Mouse (Mus musculus): Measurements from ENCODE around the gene Schip1.

Schip1 gene

DNA sequence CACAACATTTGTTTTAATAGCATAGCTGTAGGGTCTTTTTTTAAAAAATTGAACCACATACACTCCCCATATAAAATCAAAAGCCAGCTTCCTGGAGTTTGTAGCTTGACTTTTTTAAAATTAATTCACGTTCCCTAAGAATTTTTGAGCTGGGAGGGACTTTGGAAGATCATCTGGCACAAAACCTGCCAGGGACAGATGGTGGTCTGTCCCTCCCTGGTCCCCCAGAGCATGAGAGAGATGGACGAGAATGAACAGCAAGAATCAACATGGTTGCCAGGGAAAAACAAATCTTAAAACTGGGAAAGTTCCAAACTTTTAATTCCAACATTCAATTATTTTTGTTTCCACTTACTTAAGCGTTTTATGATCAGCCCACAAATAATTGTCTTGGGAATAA is 334.1 kb downstream of the Schip1 start:
- DNase-seq, result no peak

DNA sequence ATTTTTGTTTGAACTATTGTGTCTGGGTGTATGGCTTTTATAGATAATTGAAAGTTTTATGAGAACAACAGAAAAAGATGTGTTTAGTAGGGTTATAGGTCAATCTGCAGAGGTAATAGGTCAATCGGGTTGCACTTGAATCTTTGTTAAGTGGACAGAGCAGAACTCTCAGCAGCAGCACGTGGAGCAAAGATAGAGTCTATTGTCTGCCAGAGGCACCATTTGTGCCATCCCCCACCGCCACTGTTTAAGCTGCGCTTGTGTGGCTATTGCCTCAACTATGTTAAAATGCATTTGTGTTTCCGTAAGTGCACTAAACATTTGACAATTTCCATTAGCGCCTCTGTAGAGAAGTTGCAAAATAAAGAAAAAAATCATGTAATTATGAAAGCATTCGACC is 335.5 kb downstream of the Schip1 start:
- DNase-seq, result no peak

DNA sequence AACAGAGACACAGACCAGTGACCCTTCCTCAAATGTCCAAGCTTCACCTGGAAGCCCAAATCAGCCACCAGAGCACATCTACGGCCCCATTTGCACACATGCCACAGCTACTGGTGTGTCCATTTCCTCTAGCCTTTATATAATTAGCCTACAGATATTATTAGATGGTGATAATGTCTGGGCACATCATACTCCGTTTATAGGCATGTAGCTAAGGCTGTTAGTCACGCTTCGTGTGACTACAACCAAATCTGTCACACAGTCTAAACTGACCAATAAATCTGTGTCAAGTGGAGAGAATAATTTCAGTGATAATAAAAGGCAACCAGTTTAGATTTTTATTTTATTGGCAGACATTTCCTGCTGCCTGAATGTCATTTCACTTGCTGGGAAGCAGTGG is 338.7 kb downstream of the Schip1 start:
- DNase-seq, result no peak

DNA sequence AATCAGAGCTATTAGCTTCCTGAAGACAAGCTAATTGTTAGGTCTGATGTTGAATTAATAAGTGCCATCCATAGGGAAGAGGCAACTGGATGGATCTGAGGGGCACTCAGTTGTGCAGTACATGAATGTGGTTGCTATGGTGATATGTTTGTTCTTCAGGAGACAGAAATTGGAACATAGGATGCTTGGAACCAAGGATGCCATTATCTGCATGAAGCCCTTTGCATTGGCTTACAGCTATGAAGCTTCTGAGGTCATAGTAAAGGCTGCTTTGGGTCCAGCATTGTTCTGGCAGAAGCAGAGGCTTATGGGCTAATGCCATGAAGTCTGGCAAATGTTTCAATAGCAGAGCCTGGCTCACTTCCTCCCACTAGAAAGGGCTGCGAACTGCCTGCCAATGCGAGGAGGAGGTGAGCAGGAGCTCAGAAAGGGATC is 339.2 kb downstream of the Schip1 start:
- peak; percentile 12 for DNase-seq

DNA sequence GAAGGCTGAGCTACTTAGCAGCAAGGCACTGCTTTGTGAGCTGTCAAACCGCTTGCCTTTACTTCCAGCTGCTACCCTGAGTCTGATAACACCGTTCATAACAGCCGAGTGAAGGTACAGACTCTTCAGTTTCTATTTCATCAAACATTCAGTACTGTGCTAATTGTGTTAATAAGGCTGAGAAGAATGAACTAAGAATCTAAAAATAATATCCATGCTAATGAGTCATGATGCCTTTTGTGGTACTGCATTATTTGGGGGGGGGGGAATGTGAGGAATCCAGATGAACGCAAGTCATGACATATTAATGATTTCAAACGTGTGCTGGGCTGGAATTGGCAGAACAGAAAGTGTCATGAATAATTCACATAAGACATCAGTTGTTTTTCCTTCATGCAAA is 341.1 kb downstream of the Schip1 start:
- no peak for DNase-seq

DNA sequence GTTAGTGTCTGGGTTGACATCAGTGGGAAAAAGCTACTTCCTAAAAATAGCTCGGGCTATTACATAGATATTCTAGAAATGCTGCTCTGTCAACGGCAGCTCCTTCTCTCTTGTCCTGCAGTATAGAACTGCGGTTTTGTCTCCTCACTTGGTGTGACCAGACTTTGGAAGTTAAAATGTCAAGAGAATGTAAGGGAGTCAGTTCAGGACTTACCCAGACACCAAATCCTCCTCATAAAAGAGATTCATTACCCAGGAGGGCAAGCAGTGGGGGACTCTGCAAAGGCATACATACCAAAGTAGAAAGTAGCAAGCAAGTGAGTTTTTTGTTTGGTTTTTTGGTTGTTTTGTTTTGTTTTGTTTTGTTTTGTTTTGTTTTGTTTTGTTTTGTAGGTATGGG is 347.7 kb downstream of the Schip1 start:
- DNase-seq, result no peak

DNA sequence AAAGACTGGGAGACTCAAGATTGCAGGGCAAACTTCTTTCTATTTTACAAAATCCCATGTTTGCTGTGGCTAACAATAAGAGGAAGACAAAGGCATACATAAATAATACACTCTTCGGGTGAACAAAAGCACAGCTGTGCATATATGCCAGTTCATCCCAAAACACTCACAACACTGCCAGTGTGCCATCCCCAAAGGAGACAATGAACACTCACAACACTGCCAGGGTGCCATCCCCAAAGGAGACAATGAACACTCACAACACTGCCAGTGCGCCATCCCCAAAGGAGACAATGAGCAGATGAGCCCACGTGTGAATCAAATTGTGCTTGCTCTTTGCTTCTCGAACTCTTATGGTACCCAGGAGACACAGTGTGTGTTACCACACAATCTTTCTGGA is 355.2 kb downstream of the Schip1 start:
- DNase-seq, result no peak

DNA sequence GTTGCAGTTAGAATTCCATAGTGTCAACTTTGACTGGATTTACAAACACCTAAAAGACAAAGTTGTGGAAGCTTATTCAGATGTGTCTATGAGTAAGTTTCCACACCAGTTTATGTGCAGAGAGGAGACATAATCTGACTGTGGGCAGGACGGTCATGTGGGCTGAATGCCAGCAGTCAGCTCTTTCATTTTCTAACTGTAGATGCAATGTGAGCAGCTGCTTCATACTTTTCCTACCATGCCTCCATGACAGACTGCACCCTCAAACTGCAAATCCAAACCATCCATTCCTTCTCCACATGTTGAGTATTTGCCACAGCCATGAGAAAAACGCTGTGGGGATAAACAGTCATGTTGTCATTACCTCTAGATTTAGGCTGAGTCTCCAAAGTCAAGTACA is 356.3 kb downstream of the Schip1 start:
- DNase-seq, result no peak

DNA sequence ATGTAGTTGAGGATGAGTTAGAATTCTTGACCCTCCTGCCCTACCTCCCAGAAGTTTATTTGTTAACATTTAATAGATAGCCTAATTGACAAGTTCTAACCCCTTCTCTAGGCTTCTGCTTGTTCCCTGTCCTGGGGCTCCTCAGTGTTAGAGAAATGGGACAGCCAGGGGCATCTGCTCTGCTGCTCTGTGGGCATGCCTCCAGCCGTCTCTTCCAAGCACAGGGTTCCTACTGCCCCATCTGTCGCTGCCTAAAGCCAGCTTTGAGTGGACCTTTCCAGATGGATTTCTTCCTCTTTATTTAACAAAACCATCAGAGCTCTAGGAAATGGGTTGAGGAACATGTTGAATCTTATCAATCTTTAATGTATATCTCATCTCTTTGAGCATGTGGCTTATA is 357.2 kb downstream of the Schip1 start:
- DNase-seq, result no peak

DNA sequence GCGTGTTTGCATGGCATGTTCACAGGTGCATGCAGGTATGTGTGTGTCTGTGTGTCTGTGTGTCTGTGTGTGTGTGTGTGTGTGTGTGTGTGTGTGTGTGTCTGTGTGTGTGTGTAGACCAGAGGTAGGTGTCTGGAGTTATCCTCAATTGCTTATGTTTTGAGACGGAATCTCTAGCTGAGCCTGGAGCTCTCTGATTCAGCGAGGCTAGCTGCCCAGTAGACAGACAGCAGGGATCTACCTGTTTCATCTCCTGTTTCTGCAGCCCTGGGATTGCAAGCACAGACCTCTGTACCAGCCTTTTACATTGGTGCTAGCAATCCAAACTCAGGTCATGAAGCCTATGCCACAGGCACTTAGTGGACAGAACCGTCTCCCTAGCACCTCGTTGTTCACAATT is 363.5 kb downstream of the Schip1 start:
- no peak for DNase-seq

DNA sequence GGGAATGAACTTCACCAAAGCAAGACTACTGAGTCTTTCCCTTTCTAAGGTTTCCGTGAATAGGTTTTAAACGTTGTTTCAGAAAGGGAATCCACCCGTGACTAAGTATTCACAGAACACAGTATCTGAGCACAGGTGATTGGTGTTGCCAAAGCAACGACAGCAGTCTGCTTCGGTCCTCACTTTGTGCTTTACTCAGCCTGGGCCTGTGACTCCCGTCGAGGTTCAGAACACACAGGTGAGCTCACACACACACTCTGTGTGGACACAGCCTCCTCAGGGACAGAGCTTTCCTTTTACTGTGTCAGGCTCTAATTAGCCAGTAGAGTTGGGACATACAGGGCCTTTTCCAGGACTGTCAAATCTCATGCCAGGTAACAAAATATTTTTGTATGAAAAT is 369.8 kb downstream of the Schip1 start:
- no peak for DNase-seq

DNA sequence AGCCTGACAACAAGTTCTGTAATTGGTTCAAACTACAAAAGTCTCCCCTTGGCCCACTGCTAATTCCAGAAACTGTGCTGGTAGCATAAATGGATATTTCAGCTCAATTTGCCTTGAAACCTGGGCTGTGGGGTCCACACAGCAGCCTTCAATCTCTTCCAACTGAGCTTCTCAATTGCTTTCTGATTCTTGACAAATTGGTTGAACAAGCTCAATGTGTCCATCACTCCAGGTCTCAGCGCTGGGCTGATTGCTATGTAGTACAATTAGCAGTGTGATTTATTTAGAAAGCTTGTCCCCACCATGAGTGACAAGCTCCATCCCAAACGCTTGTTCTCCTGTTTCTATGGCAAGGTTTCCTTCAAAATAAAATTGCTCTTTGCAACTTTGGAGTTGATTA is 370.3 kb downstream of the Schip1 start:
- no peak for DNase-seq

DNA sequence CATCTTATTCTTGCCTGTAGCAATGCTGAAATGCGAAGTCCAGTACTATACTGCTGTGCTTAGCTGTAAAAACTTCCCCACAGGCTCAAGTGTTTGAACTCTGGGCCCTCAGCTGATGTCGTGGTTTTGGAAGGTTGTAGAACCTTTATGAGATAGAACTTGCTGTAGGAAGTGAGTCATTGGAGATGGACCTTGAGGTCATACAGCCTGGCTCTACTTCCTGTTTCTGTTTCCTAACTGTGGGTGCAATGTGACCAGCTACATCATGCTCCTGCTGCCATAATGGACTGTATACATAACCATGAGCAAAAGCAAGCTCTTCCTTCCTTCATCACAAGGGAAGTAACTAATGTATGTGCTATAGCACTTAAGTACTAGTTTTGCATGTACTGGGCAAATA is 383.9 kb downstream of the Schip1 start:
- DNase-seq, result no peak

DNA sequence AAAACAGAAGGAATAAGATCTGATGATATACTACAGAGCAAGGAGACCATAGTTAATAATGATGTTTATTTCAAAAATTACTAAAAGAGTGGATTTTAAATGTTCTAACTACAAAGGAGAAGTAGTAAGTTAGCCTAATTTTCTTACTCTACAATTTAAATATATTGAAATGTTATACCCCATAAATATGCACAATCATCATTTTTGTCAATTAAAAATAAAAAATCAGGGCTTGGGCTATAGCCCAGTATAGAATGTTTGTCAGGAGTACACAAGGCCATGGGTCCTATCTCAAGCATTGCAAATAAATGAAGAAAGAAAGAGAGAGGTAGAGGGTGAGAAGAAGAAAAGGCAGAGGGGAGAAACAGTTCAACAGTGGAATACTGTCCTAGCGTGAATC is 387.0 kb downstream of the Schip1 start:
- no peak for DNase-seq

DNA sequence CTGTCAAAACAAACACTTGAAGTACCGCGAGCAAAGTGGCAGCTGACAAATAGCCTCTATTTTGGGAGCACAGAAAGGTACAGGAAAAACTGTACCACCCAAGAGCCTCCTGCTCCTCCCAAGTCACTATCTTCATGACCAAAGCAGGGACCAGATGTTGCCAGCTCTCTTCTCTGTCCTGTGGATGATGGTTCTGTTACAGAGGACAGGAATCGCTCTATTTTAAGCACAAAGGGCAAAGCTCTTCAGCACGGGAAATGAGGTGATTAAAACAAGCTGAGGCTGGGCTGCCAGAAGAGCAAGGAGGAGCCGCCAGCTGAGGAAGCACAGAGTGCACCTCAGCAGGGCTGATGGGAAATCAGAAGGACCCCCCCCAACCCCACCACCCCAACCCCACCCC is 388.7 kb downstream of the Schip1 start:
- DNase-seq, result no peak

DNA sequence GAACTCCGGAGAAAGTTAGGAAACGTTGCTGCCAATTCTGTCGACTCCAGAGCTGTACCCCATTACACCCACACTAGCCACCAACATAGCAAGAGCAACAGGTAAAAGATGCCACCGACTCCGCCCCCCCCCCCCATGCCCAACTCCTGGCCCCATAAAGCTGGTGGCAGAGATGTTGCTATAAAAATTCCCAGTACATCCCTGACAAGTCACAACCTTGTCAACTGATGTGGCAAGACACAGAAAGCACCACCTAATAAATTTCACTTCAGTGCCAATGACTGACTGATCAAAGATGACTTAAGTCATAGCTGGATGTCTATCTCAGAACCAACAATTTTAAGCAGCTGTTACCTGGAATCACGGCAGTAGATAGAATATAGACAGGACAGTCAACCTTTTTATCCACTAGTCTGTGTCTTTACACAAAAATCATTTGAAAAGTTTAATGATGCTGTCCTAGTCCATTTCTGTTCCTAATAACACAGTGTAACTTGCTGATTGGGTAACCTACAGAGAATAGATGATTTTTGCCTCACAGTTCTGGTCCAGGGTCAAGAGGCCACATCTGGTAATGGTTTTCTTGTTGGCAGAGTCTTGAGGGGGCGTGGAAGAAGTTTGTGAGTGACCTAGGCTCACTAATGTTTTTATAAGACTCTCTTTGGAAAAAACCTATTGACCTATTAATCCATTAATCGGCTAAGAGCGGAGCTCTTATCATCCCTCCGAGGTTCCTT is 389.3 kb downstream of the Schip1 start:
- DNase-seq, result no peak

DNA sequence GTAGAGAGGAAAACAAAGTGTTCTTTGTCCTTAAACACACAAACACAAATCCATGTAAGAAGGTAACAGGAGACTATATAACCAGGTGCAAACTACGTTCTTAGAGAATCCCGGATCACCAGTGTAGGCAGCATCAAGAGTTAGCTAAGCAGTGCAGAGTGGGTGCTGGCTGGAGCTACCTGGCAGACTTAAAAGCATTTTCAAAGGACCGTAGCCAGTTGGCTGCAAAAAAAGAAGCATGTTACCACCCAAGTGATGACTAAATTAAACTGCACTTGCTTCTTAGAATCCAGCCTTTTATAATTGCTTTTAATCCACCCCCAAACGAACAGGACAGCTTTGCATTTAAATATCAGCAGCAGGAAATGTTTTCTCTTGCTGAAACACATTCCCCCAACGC is 402.0 kb downstream of the Schip1 start:
- peak; percentile 65 for DNase-seq

DNA sequence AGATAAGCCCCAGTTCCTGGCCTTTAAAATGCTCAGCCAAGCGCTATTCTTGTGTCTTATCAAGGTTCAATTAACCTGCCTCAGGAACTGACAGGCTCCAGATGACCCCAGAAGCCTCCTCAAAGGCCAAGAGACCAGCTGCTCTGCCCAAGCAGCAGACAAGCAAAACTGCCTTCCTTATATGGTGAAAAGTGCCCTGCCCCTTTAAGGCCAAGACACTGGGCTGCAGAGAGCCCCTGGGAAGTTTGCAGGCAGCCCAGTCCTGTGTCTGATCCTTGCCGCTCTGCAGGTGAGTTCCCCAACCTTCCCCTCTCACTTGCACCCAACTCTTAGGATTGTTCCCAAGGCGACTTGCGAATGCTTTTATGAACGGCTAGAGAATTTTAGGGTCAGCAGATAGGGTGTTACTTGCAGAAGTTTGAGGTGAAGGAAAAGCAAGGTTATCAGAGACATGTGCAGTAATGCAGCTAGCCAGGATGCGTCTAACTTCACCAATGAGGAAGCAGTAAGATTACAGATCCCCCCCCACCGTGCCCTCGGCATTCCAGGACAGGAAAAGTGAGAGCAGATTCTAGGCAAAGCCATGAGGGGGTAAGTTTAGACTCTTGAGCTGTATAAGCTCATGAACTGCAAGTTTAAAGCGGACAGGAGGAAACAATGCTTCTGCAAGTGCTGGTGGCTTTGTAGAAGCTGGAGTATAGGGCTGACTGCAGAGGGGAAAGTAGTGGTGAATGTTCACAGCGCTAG is 403.5 kb downstream of the Schip1 start:
- no peak for DNase-seq

DNA sequence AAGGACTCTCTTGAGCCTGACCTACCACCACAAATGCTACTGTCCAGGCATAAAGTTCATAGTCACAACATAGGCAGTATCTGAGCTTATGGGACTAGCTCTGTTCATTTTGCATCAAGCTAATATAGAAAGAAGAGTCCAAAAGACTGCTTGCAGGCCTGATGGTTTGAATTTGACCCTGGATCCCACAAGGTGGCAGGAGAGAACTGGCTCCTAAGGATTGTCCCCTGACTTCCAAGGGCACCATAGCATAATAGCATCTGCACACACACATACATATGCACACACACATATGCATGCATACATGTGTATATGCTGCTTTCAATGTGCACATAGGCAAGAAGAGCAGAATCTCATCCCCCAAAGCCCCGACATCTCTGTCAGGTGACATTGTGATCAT is 405.0 kb downstream of the Schip1 start:
- DNase-seq, result no peak

DNA sequence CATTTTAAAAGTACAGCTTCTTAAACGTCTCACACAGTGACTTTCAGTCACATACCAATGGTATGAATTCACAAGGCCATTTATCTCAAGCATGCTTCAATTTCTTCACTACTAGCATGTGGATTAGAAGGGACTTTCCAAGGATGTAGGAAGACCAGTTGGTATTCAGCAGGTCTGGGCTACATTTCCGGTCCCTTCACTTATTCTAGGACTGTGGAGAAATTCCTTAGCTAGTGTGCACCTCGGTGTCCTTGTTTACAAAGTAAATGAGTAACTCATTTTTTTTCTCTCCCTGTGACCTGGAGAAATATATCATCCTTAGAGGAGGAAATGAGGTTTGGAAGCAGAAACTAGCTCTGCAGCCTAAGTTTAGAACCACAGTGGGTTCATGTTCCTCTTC is 405.5 kb downstream of the Schip1 start:
- no peak for DNase-seq

DNA sequence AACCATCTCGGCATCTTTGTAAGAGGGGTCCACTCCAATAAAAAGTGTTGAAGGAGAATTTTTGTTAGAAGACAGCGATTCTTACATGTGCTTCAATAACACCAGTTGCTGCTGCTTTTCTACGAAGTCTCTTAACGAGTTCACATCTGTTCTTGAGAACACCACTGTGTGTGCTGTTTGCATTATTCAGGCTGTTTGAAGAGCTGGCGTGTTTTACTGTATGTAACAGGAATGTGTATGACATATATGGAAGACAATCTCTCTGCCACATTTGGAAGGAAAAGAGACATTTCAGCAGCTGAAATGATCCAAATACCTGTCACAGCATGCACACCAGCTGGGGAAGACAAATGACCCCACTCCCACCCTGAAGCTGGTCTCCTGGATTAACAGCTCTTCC is 406.0 kb downstream of the Schip1 start:
- DNase-seq, result no peak

DNA sequence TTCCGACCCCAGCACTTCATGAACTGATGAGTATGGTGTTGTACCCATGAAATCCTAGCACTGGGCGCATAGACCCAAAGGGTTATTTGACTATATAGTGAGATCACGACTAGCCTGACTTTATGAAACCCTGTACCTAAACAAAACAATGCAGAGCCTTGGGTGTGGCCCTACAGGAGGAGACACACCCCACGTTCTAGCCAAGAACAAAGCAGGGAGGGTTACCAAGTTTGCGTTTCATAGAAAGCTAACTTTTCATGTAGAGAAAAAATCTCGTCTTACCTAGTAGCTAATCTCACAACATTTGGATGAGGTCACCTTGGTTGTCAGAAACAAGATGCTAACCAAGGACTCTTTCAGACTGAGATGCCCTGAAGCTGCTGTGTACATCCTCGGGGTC is 411.7 kb downstream of the Schip1 start:
- DNase-seq, result no peak

DNA sequence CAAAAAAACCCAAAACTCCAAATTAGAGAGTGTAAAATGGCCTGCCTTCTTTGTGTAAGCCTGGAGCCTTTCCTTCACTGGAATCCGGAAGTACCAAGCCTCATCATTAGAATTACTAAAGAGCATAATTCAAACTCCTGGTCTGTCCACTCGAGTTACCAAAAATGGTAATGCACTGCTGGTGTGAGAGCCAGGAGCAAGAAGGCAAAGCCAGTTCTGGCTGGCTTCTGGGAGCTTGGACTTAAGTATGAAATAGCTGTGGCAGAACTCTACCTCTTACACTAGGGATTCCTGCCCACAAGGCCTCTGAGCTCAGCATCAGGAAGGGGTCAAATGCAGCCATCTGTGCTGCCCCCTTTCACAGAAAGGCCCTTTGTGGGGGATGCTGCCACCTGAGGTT is 412.9 kb downstream of the Schip1 start:
- DNase-seq, result no peak

DNA sequence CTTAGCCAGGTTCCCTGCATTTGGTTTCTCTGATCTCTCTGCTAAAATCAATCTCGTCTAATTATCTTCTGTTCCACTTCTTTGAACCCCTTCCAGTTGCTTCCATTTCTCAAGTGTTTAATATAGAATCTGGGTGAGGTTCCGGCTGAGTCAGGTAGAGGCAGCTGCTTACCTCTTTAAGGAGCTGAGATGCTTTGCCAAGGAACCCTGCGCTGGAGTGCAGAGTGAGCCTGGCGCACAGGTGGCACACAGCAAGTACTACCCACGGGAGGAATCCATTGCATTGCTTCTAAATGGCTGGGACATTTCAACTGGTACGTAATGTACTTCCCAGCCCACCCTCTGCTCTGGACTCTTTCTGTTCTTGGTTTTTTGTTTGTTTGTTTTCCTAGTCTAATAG is 414.7 kb downstream of the Schip1 start:
- DNase-seq, result peak; percentile 64

DNA sequence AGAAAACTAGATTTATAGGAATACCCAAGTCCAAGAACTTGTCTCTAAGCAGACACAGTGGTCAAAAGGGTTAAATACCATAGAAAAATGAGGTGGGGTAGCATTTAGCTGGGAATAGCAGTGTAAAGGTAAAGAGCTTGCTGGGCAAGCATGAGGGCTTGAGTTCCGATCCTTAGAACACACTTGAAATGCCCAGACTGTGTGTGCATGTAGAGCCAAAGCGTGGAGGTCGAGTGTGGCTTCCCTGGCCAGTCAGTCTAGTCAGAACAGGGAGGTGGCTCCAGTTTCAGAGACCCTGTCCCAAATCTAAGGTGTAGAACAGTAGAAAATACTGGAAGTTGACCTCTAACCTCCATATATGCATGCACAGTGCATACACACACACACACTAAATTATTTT is 418.9 kb downstream of the Schip1 start:
- DNase-seq, result no peak

All from right cerebral cortex, postnatal 25 days (tissue).